In genomic region chr7:110318971-110319519, GRCm38 (mm10) we compare ENCODE assay signal across 13 mouse cellular contexts.
DNase-seq lines count a peak whose midpoint lies in the region; ATAC-seq and TF ChIP-seq lines count a peak whose summit lies in the region.
"Had no signal": no experiment of that assay in that cellular context is flagged by ENCODE, and none has a peak within 500 bp of the region (broad histone marks: within the 10 kb centered on the region; RNA-seq: fewer than 3 reads in every experiment).

No protein-coding gene starts in this region.

- peak; percentile 61 for DNase-seq in gastrocnemius, adult 2 months
- no peak for DNase-seq in gastrocnemius, postnatal 4 days (ENCODE audit: low spot score in 2 of 2)
- peak; percentile 64 for DNase-seq in 3T3-L1 (ENCODE audit: low read depth, low spot score)
- peak; percentile 19 for DNase-seq in brain, adult 2 months (ENCODE audit: low read depth, low spot score)
- DNase-seq in ovary, postnatal 14 days (ENCODE audit: low spot score) = no peak
- no peak for DNase-seq in right cerebral cortex, adult 18-20 months
- DNase-seq: cerebellum, postnatal 36 days; forebrain, postnatal 0 days; left cerebral cortex, postnatal 4 days had no signal

- H3K9me3 ChIP-seq in heart, embryonic 16.5 days (replicated peaks; ENCODE audit: control insufficient read depth, low read length) = peaks cover 7% of the 10 kb centered on the region
- H3K9me3 ChIP-seq in midbrain, embryonic 16.5 days (replicated peaks; ENCODE audit: control insufficient read depth, low read length, poor library complexity, severe bottlenecking) = no peaks in the 10 kb centered on the region
- H3K9me3 ChIP-seq: neural tube, embryonic 13.5 days had no signal

- H3K4me1 ChIP-seq in heart, embryonic 16.5 days (ENCODE audit: control insufficient read depth, insufficient read depth, low read length) = peaks cover 5% of the 10 kb centered on the region; the same call in 1 of the 2 replicates
- no peaks in the 10 kb centered on the region for H3K4me1 ChIP-seq in midbrain, embryonic 16.5 days (ENCODE audit: control insufficient read depth, insufficient read depth, low read length)
- H3K4me1 ChIP-seq: neural tube, embryonic 13.5 days had no signal

- peak overlapping the region; percentile 63 for H3K27ac ChIP-seq in gastrocnemius, adult 2 months
- H3K27ac ChIP-seq in heart, embryonic 16.5 days (ENCODE audit: low read length) = peak overlapping the region; percentile 80
- H3K27ac ChIP-seq in midbrain, embryonic 16.5 days (ENCODE audit: low read length) = no peak overlapping the region
- H3K27ac ChIP-seq: kidney, postnatal 0 days; neural tube, embryonic 13.5 days had no signal

- no peak overlapping the region for H3K4me3 ChIP-seq in gastrocnemius, adult 2 months
- H3K4me3 ChIP-seq in heart, embryonic 16.5 days (ENCODE audit: low read length) = no peak overlapping the region
- H3K4me3 ChIP-seq in midbrain, embryonic 16.5 days (ENCODE audit: low read depth, low read length) = no peak overlapping the region
- H3K4me3 ChIP-seq: neural tube, embryonic 13.5 days had no signal

- no peaks in the 10 kb centered on the region for H3K27me3 ChIP-seq in heart, embryonic 16.5 days (ENCODE audit: control insufficient read depth, insufficient read depth, low read length)
- no peaks in the 10 kb centered on the region for H3K27me3 ChIP-seq in midbrain, embryonic 16.5 days (ENCODE audit: control insufficient read depth, insufficient read depth, low read depth, low read length)
- H3K27me3 ChIP-seq: neural tube, embryonic 13.5 days had no signal

- no peak for TF ChIP-seq CTCF in gastrocnemius, adult 2 months (IDR thresholded peaks at IDR 0.05)

- H3K36me3 ChIP-seq in heart, embryonic 16.5 days (ENCODE audit: control insufficient read depth, insufficient read depth) = peaks cover 45% of the 10 kb centered on the region
- peaks cover 54% of the 10 kb centered on the region for H3K36me3 ChIP-seq in midbrain, embryonic 16.5 days (ENCODE audit: control insufficient read depth, insufficient read depth, low read length)

- intact Hi-C loops in gastrocnemius, adult 2 months (cut with DNase I) = no loop called here

- H3K4me2 ChIP-seq in heart, embryonic 16.5 days (ENCODE audit: low read depth, low read length) = no peak overlapping the region
- no peak overlapping the region for H3K4me2 ChIP-seq in midbrain, embryonic 16.5 days (ENCODE audit: low read length)
- H3K4me2 ChIP-seq: neural tube, embryonic 13.5 days had no signal

- peak; percentile 89 for ATAC-seq in heart, embryonic 16.5 days (replicated peaks; ENCODE audit: extremely low read depth, insufficient read depth, low FRiP score)
- ATAC-seq in midbrain, embryonic 16.5 days = no peak
- ATAC-seq: forebrain, postnatal 0 days had no signal

- WGBS in heart, embryonic 16.5 days = 30% methylated on average over 6 of the region's 6 CpGs
- 86% methylated on average over 6 of the region's 6 CpGs for WGBS in midbrain, embryonic 16.5 days

- H3K9ac ChIP-seq in heart, embryonic 16.5 days (ENCODE audit: low read length) = no peak overlapping the region
- no peak overlapping the region for H3K9ac ChIP-seq in midbrain, embryonic 16.5 days (ENCODE audit: low read depth, low read length)
- H3K9ac ChIP-seq: forebrain, postnatal 0 days; neural tube, embryonic 13.5 days had no signal

Comparison
In these comparisons a context has a peak if more than half of its experiments do, and no peak if none do; other contexts are left out.
1. DNase-seq: peak in gastrocnemius, adult 2 months (single experiment), 3T3-L1 (single experiment) and brain, adult 2 months (single experiment); none in gastrocnemius, postnatal 4 days (0 of 2), ovary, postnatal 14 days (single experiment) and right cerebral cortex, adult 18-20 months (single experiment).